Mouse (Mus musculus) stomach, postnatal 0 days (tissue): Measurements from ENCODE around the gene AU018091. TPM values are rescaled to one million over a fixed set of nuclear protein-coding genes. Genes with fewer than 3 reads are reported as not detected.
A peak's percentile ranks its signal among the peaks of the same experiment; 100 is the strongest.
"Not testable (repeated sequence)": the region's sequence is repeated elsewhere in the genome, so short reads cannot be mapped to it uniquely, and the experiment has no call there.

Experiments
- ATAC-seq: fragments of 200-750 bp; cut with Nextera tagmentation; 2 replicates; pipeline ENCODE4 v1.8.0; 2017; ENCODE audit not compliant: low FRiP score, low TSS enrichment
- DNase-seq: peaks from one replicate; pipeline ENCODE4 v3.0.0-alpha.2; 2016; ENCODE audit warnings: low spot score
- H3K27ac ChIP-seq: fragments of 300-500 bp; sonication (generic); replicated peaks from 2 replicates; pipeline ENCODE4 v1.5.1; 2014; ENCODE audit warnings: mild to moderate bottlenecking, control low read depth
- H3K27me3 ChIP-seq: fragments of 300-500 bp; sonication (generic); 2 replicates; pipeline ENCODE4 v1.6.1; 2014; ENCODE audit warnings: low read length; ENCODE audit not compliant: control insufficient read depth, insufficient read depth
- H3K36me3 ChIP-seq: fragments of 300-500 bp; sonication (generic); 2 replicates; pipeline ENCODE4 v1.6.1; 2014; ENCODE audit warnings: low read length, mixed read lengths; ENCODE audit not compliant: control insufficient read depth, insufficient read depth
- H3K4me1 ChIP-seq: fragments of 300-500 bp; sonication (generic); replicated peaks from 2 replicates; pipeline ENCODE4 v1.6.1; 2014; ENCODE audit warnings: antibody characterized with exemption; ENCODE audit not compliant: control insufficient read depth, insufficient read depth
- H3K4me2 ChIP-seq: fragments of 300-500 bp; sonication (generic); replicated peaks from 2 replicates; pipeline ENCODE4 v1.6.1; 2014; ENCODE audit warnings: low read depth, mild to moderate bottlenecking, control low read depth, moderate library complexity
- H3K4me3 ChIP-seq: fragments of 300-500 bp; sonication (generic); 2 replicates; pipeline ENCODE4 v1.5.1; 2014; ENCODE audit warnings: low read depth, low read length, control low read depth
- H3K9ac ChIP-seq: fragments of 300-500 bp; sonication (generic); 2 replicates; pipeline ENCODE4 v1.6.1; 2014; ENCODE audit warnings: mild to moderate bottlenecking, low read length, control low read depth, mixed read lengths
- H3K9me3 ChIP-seq: fragments of 300-500 bp; sonication (generic); 2 replicates; pipeline ENCODE4 v1.6.1; 2016; ENCODE audit warnings: low read length; ENCODE audit not compliant: control insufficient read depth
- CTCF ChIP-seq: IDR thresholded peaks from 2 replicates; pipeline ENCODE4 v1.5.1; 2016; ENCODE audit warnings: antibody characterized with exemption, low read depth, mild to moderate bottlenecking, moderate library complexity
- WGBS: fragments of 180-500 bp; shearing (Covaris S2); extraction: QIAGEN DNeasy Blood & Tissue Kit; methylation state at CpG from one replicate; pipeline ENCODE4 v1.1.7; 2014; 5-methylcytosine and 5-hydroxymethylcytosine counted together
- microRNA counts: library from miRNA; unstranded; fragments of <30 nt; microRNA quantifications from one replicate; lab custom pipeline; 2015
- microRNA-seq: library from miRNA; unstranded; fragments of <30 nt; microRNA quantifications from one replicate; pipeline ENCODE4, GENCODE M21; 2016
- polyA plus RNA-seq: library from polyadenylated mRNA; unstranded; fragments of >200 nt; fragmentation: Nextera tagmentation; extraction: Ambion mirVana; gene quantifications from 2 replicates; pipeline ENCODE4 v1.2.1, GENCODE M21; 2015

Gene AU018091
- polyA plus RNA-seq, 1 experiment from 2014 or later: 0.18 TPM

DNA sequence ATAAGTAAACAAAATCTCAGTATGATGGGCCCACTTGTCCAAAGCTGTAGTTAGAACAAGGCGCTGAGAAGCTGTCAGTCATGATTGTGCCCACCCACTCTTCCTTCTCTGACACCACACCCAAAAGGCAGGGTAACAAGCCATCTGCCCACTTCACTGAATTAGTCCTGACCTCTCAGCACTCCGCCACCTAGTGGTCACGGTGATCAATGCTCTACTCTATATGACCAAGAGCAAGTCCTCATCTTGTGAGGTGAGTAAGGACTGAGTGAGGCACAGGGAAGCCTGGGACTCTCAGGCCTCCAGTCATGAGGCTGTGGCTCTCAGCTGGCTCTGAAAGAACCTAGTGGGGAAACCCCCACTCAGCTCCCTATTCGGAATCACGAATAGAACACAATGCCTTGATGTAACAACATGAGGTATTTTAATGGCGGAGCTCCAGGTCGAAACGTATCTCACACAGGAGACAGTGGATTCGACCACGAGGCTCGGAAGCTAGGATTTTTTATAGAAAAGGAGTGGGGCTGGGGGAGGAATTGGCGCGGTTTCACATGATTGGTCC lies 62.4 kb downstream of the AU018091 start:
- H3K4me1 ChIP-seq, H3K9me3 ChIP-seq, DNase-seq, ATAC-seq, H3K27ac ChIP-seq, H3K36me3 ChIP-seq, H3K4me3 ChIP-seq, H3K9ac ChIP-seq, H3K27me3 ChIP-seq, H3K4me2 ChIP-seq: not testable (repeated sequence)
- TF ChIP-seq CTCF: peak; percentile 49
- WGBS: 61% methylated on average over 13 of the region's 13 CpGs

MicroRNAs within 50 kb of the gene (microRNA counts, 519-probe panel; counts per million panel counts)
- microRNA mmu-miR-290-3p (lab: Ali Mortazavi, UCI) (not detected), microRNA mmu-miR-290-5p (lab: Ali Mortazavi, UCI) (not detected), microRNA mmu-miR-291a-3p (lab: Ali Mortazavi, UCI) (not detected), microRNA mmu-miR-291a-5p (lab: Ali Mortazavi, UCI) (not detected), microRNA mmu-miR-292-5p (lab: Ali Mortazavi, UCI) (not detected)

Small RNA genes lying within 50 kb of the gene (microRNA-seq; reads per million reads assigned to microRNA genes)
- not detected for gene Mir290a
- not detected for gene Mir290b
- gene Mir291a: not detected
- not detected for gene Mir292
- gene Mir292b: not detected

Other genes starting within 250 kb of the AU018091 start
- gene Nlrp12, start 80.5 kb upstream of the AU018091 start, polyA plus RNA-seq: 0.01 TPM in 1 of 2 replicates, not detected in the other
- 94.0 and 97.7 TPM in 2 replicates for gene Myadm, start 119.9 kb upstream of the AU018091 start, polyA plus RNA-seq
- 0.13 and 0.24 TPM in 2 replicates for gene Prkcg, start 120.0 kb upstream of the AU018091 start, polyA plus RNA-seq
- gene Cacng7, start 163.8 kb upstream of the AU018091 start, polyA plus RNA-seq: 0.69 and 0.79 TPM in 2 replicates
- gene Cacng8, start 221.5 kb upstream of the AU018091 start, polyA plus RNA-seq: 0.29 and 0.35 TPM in 2 replicates